Mouse (Mus musculus) ovary, adult 10 weeks (tissue): ENCODE measurements around the gene Cks1b. TPM values are rescaled to one million over a fixed set of nuclear protein-coding genes. Genes with fewer than 3 reads are reported as not detected.

Experiments
- polyA plus RNA-seq: library from polyadenylated mRNA; stranded (reverse); fragments of 350-450 nt; fragmentation: Illumina TruSeq; extraction: RNeasy Lipid Tissue Mini Kit (QIAGEN cat#74804); gene quantifications from one replicate; pipeline ENCODE4 v1.2.3, GENCODE M21; 2014

The Cks1b gene
- 23.3 TPM for polyA plus RNA-seq

DNA sequence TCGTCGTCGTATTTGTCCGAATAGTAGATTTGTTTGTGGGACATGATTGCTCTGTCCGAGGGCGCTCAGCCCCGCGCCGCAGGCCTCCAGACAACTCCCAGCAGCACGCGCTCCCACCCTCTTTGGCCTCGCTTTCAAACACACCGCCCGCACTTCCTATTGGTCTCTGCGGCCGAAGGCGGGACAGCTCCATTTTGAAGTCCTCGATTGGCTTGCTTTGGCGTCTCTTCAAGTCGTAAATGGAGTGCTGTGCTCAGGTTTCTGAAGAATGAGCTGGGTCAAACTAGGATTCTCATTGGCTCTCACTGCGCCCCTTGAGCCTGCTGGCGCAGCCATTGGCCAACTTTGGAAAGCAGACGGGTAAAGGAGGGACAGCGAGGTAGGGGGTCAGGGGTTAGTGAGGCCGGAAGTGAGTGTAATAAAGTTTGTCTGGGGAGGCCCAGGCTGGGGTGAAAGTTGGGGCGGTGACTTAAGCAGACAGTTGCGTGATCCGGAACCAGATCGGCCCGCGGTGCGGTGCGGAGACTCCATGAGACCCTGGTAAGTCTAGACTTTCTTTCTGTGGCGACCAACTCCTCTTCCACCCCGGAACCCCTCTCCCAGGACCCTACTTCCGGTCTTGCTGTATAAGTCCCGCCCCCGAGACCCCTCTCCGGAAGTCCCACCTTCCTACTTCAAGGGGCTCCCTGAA lies at the start of gene Cks1b, which contains the start of gene Shc1:
TSS of gene Cks1b (minus strand) at position 214 of the 691 bp plus-strand sequence.
TSS of gene Shc1 (plus strand) at position 274 of the 691 bp plus-strand sequence.

DNA sequence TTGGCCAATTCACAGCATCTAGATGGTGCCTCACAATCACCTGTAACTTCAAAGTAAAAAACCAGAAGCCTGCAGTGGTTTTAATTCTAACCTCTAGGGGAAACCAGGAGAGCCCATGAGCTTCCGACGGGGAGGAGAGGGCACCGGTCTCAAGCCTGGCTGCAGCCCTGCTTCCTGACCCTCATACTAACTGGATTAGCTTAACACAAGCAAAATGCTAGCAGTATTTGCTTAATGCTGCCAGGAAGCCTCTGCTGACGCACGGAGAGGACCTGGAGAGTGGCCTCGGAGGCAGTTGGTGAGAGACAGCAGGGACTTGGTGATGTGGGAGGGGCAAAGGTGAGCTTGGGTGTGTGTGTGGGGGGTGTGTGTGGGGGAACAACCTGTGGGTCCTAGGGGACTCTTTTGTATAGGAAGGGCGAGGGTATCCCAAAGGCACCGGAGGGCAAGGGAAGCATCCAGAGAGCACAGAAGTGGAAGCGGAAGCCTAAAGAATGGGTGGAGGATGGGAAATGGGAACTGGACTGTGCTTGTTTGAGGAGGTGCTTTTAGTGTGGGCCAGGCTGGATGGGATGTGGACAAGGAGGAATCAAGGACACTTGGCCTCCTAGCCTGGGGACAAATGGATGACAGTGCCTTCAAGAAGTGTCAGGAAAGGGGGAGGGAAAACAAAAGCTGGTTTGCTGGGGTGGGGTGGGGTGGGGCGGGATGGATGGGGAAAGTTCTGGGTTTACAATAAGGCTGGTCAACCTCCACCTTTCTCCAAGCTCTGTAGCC lies 36.4 kb upstream of the Cks1b start, which contains the start of gene Pmvk:
TSS of gene Pmvk (plus strand) at position 141 of the 777 bp plus-strand sequence.

DNA sequence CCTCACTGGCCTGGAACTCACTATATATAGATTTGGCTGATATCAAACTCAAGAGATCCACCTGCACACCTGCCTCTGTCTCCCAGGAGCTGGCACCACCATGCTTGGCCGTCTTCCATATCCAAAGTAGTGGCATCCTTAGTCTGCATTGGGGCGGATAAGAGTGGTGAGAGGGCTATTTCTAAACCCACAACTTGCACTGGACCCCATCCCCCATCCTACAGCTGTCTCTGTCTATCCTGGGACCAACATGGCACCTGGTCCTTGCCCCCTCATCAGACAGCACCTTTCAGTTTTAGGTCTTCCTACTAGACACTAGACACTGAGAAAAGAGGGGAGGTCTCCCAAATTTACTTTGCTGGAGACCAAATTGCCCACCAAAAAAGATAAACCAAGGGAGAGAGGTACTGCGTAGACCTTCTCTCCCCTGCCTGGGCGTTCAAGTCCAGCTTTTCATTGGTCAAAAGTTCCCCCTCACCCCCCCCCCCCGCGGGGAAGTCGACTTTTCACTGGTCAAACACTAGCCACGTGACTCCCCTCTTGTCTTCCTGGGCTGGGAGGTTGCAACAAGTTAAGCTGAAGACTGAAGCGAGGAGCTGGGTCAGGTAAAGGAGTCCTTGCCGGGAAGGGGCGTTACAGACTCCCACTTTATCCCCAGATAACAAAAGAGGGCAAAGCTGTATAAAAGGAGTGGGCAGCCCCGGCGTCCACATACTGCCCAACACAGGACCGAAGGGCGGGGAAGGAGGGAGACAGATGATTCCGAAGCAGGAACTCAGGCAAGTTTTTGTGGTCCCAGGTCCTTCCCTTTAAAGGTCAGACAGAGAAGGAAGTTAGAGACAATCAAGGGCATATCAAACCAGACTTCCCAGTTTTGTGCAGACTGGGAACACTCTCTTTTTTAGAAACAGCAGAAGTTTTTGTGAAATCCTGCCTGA lies 18.3 kb upstream of the Cks1b start, which contains the start of gene Pbxip1:
TSS of gene Pbxip1 (plus strand) at position 531 of the 938 bp plus-strand sequence.

DNA sequence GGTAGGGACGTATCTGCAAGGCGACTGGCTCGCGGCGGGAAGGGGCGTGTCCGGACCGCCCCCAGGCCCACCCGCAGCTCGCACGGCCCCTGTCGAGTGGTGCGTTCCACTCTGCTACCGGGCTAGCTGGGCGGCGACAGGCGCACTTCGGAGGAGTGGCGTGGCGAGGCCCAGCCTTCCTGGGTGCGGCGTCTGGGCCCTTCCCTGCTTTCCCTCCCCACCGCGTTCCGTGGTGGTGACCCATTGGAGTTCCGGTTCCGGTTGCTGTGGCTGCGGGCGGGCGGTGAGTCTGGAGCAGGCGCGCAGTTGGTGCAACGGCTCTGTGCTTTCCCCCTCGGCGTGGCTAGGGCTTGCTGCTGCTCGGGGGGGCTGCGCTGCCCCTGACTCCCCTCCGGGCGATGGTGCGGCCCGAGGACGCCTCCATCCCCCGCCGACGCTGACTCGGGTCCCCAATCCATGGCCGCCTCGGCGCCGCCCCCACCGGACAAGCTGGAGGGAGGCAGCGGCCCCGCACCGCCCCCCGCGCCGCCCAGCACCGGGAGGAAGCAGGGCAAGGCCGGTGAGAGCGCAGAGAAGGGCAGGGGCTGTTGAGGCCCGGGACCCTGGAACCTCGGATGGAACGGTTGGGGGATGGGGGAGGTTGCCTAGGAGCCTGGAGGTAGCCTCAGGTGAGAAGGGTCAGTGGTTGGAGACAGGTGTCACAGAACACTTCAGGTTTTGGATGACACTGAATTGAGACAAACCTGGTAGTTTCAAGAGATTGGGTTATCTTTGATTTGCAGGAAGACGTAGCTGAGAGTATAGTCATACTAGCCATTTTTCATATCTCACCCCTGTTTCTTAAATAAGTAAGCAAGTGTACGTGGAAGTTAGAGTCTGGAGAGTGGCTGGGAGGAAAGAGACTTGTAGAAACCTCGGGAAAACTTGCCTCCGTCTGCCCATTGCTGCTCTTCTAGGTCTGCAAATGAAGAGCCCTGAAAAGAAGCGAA lies 12.3 kb upstream of the Cks1b start, which contains the start of gene Pygo2:
TSS of gene Pygo2 (plus strand) at position 44 of the 989 bp plus-strand sequence.

DNA sequence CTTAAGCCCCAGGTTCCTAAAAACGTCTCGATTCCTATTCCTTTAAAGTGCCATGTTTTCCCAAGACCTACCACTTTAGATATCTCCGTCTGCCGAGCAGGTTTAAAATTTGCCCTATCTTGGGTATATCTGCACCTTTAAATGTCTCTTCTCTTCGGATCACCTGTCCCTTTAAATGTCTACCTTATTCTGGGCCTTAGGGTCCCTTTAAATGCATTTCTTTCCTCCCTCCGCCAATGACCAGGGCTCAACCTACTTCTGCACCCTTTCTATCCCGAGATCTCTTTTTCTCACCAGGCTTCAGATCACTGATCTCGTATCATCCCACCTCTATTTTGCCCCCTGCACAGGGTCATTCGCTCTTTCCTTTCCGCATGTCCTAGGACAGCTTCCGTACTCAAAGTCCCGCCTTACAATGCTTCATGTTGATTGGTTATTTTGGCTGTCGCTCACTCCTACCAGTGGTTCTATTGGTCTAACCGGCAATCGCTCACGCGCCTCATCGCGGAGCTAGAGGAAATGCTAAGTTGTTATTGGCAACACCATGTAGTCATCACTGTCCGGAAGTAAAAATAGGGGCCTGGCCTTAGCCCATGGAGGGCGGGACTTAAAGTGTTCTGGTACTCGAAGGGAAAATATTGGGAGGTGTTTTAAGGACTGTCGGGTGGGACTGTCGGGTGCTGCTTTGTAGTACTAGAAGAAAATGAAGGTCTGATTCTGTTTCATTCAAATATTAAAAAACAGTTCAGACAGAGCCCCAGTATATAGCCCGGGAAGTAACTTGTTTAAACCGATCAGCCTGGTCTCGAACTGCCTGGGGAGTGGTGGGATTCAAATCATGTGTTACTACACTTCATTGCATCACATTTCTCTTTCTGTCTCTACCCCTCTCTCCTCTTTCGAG lies 6.4 kb downstream of the Cks1b start, which contains the start of gene Flad1:
TSS of gene Flad1 (minus strand) at position 381 of the 904 bp plus-strand sequence.

DNA sequence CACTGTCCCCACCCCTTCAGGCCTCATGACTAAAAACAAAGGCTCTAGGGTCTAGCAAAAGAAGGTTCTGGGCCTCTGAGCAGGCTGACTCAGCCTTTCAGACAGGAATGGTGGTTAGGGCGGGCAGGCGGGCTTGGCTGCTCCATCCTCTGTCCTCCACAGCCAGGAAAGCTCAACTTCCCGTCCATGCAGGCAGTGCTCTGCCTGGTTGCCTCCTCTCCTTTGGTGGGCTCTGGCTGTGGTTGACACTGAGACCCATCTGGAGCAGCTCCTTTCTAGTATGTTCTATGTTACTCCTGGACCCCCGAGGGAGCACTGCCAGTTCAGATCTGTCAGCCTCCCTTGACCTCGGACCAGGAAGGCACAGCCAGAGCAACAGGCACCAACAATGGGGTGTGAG lies 15.5 kb downstream of the Cks1b start, which contains the start of gene Lenep:
TSS of gene Lenep (minus strand) at position 101 of the 400 bp plus-strand sequence.

DNA sequence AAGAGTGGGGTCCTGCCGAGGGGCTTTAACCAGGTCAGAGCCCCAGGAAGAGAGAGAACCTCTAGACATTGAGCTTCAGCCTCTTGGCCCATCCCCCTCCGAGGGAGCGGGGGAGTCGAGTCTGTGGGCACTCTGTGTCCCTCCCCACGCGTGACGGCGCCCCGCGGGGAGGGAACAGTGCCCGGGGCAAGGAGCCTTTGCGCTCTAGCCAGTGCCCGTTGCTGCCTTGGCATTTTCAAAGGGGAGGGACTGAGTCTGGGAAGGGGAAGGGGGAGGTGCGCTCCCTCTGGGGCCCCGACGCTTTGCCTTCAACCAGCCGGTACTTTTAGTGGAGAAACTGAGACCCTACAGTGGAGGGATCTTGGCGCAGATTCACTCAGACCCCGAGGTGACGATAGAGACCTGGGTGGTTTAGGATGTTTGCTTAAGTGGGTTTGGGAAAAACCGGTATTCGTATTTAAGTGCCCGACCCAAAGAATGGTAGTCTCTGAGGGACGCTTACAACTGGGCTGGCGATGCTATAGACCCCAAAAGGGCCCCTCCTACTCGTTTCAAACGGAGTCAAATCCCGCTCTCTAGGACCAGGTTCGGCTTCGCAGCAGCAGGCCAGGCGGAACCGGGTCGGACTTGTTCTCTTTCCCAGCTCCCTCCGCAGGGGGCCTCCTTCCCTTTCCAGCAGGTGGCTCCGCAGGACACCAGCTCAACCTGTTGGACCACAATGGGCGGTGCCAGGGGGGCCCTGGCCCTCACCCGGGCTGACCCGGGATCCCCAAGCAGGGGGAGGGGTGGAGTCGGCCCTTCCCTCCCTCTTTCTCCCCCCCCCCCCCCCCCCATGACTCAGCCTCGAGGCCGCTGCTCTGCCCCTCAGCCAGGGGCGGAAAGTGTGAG lies 23.9 kb downstream of the Cks1b start, which contains the start of gene Zbtb7b:
TSS of gene Zbtb7b (minus strand) at position 771 of the 888 bp plus-strand sequence.

Other genes starting within 250 kb of the Cks1b start
- gene Scamp3, start 240.9 kb downstream of the Cks1b start, polyA plus RNA-seq = 10.0 TPM
- 0.48 TPM for gene Fam189b, start 235.2 kb downstream of the Cks1b start, polyA plus RNA-seq
- gene Gba, start 215.5 kb downstream of the Cks1b start, polyA plus RNA-seq = 9.7 TPM
- gene Thbs3, start 203.2 kb downstream of the Cks1b start, polyA plus RNA-seq = 0.57 TPM
- 26.7 TPM for gene Mtx1, start 191.3 kb downstream of the Cks1b start, polyA plus RNA-seq
- gene Muc1, start 189.3 kb downstream of the Cks1b start, polyA plus RNA-seq = 2.4 TPM
- 23.2 TPM for gene Krtcap2, start 172.4 kb downstream of the Cks1b start, polyA plus RNA-seq
- not detected for gene Trim46, start 172.1 kb downstream of the Cks1b start, polyA plus RNA-seq
- not detected for gene Dpm3, start 159.0 kb downstream of the Cks1b start, polyA plus RNA-seq
- gene Slc50a1, start 147.8 kb downstream of the Cks1b start, polyA plus RNA-seq = 15.4 TPM
- 4.2 TPM for gene Efna1, start 137.2 kb downstream of the Cks1b start, polyA plus RNA-seq
- gene Efna3, start 95.4 kb downstream of the Cks1b start, polyA plus RNA-seq = not detected
- not detected for gene Efna4, start 80.4 kb downstream of the Cks1b start, polyA plus RNA-seq
- 5.8 TPM for gene Adam15, start 68.4 kb downstream of the Cks1b start, polyA plus RNA-seq
- not detected for gene Dcst2, start 56.4 kb downstream of the Cks1b start, polyA plus RNA-seq
- not detected for gene Dcst1, start 53.1 kb downstream of the Cks1b start, polyA plus RNA-seq
- 1.5 TPM for gene Zbtb7b, start 23.6 kb downstream of the Cks1b start, polyA plus RNA-seq
- gene Lenep, start 15.6 kb downstream of the Cks1b start, polyA plus RNA-seq = 1.6 TPM
- 0.66 TPM for gene Flad1, start 6.5 kb downstream of the Cks1b start, polyA plus RNA-seq
- 43.4 TPM for gene Shc1, start 60 bp upstream of the Cks1b start, polyA plus RNA-seq
- gene Pygo2, start 11.8 kb upstream of the Cks1b start, polyA plus RNA-seq = 10.8 TPM
- 18.8 TPM for gene Pbxip1, start 18.3 kb upstream of the Cks1b start, polyA plus RNA-seq
- gene Pmvk, start 36.2 kb upstream of the Cks1b start, polyA plus RNA-seq = 0.68 TPM
- 4.8 TPM for gene Kcnn3, start 101.8 kb upstream of the Cks1b start, polyA plus RNA-seq